Mouse (Mus musculus) C2C12 (cell line): ENCODE results near the gene Sec62.

Experiments
- CEBPB ChIP-seq: IDR thresholded peaks from one replicate; pipeline ENCODE4 v1.6.1; 2011; ENCODE audit warnings: low read depth, mild to moderate bottlenecking, control low read depth, moderate library complexity
- CTCF ChIP-seq: IDR thresholded peaks from one replicate; pipeline ENCODE4 v1.5.1; 2011; ENCODE audit not compliant: control insufficient read depth, insufficient read depth, insufficient read length
- MAX ChIP-seq: IDR thresholded peaks from one replicate; pipeline ENCODE4 v1.6.1; 2011; ENCODE audit warnings: mild to moderate bottlenecking, control low read depth
- MYOD1 ChIP-seq: IDR thresholded peaks from one replicate; pipeline ENCODE4 v1.6.1; 2011; ENCODE audit warnings: low read depth; ENCODE audit not compliant: control insufficient read depth, insufficient read length
- MYOG ChIP-seq: IDR thresholded peaks from one replicate; pipeline ENCODE4 v1.6.1; 2011; ENCODE audit not compliant: control insufficient read depth, insufficient read length; ENCODE audit errors: extremely low read depth
- USF1 ChIP-seq: IDR thresholded peaks from one replicate; pipeline ENCODE4 v1.6.1; 2011; ENCODE audit warnings: low read depth, mild to moderate bottlenecking, control low read depth, moderate library complexity

GRCm38 (mm10) chr3:30777984-30778383 is 14.7 kb upstream of the Sec62 start:
- TF ChIP-seq CTCF (no peak), MAX (no peak), USF1 (no peak), CEBPB (no peak), MYOG (no peak), MYOD1 (no peak)
